Mouse (Mus musculus) yolk sac, embryonic 10.5 days (tissue): ENCODE measurements around the gene Ywhaq.
"Not testable (repeated sequence)": the region's sequence is repeated elsewhere in the genome, so short reads cannot be mapped to it uniquely, and the experiment has no call there.

Experiments
- DNase-seq: peaks from one replicate; pipeline ENCODE4 v3.0.0-alpha.2; 2017; ENCODE audit warnings: low spot score

Ywhaq gene

GRCm38 (mm10) chr12:21409651-21410050 lies 7.8 kb downstream of the Ywhaq start:
- no peak for DNase-seq

- no peak for DNase-seq
These were observed 8.6 kb downstream of the Ywhaq start for GRCm38 (mm10) chr12:21408789-21409367.

- DNase-seq: no peak
These were observed 14.7 kb downstream of the Ywhaq start for GRCm38 (mm10) chr12:21402771-21403170.

GRCm38 (mm10) chr12:21386201-21386600 lies 31.2 kb downstream of the Ywhaq start:
- DNase-seq: no peak

GRCm38 (mm10) chr12:21378765-21379346 lies 38.6 kb downstream of the Ywhaq start:
- not testable (repeated sequence) for DNase-seq

GRCm38 (mm10) chr12:21375376-21376157 lies 41.9 kb downstream of the Ywhaq start:
- DNase-seq: no peak

- no peak for DNase-seq
These were observed 43.5 kb downstream of the Ywhaq start for GRCm38 (mm10) chr12:21373820-21374475.

- DNase-seq: peak; percentile 94
These were observed 44.2 kb downstream of the Ywhaq start, which contains the start of gene Adam17 for GRCm38 (mm10) chr12:21373100-21373819. Gene Adam17 (minus strand): TSS chr12:21373632.

GRCm38 (mm10) chr12:21370035-21370611 lies 47.3 kb downstream of the Ywhaq start:
- no peak for DNase-seq

- DNase-seq: no peak
These were observed 48.4 kb downstream of the Ywhaq start for GRCm38 (mm10) chr12:21369087-21369410.

GRCm38 (mm10) chr12:21368376-21369086 lies 48.9 kb downstream of the Ywhaq start:
- DNase-seq: no peak

- DNase-seq: peak; percentile 10
These were observed 52.6 kb downstream of the Ywhaq start for GRCm38 (mm10) chr12:21364624-21365435.

GRCm38 (mm10) chr12:21363195-21363594 lies 54.2 kb downstream of the Ywhaq start:
- DNase-seq: no peak

- no peak for DNase-seq
These were observed 54.8 kb downstream of the Ywhaq start for GRCm38 (mm10) chr12:21362686-21363085.

- no peak for DNase-seq
These were observed 63.8 kb downstream of the Ywhaq start for GRCm38 (mm10) chr12:21353681-21354080.

GRCm38 (mm10) chr12:21350113-21350876 lies 67.1 kb downstream of the Ywhaq start:
- DNase-seq: no peak

- no peak for DNase-seq
These were observed 70.5 kb downstream of the Ywhaq start for GRCm38 (mm10) chr12:21346972-21347371.

GRCm38 (mm10) chr12:21340674-21341073 lies 76.8 kb downstream of the Ywhaq start:
- DNase-seq: no peak
